Mouse (Mus musculus) kidney, postnatal 0 days (tissue): ENCODE measurements around the gene Vwa7. TPM values are rescaled to one million over a fixed set of nuclear protein-coding genes. Genes with fewer than 3 reads are reported as not detected.
A peak's percentile ranks its signal among the peaks of the same experiment; 100 is the strongest.

Experiments used
- ATAC-seq: fragments of 200-750 bp; cut with Nextera tagmentation; replicated peaks from 2 replicates; pipeline ENCODE4 v1.8.0; 2017; ENCODE audit warnings: low read depth, moderate number of reproducible peaks, moderate TSS enrichment, moderate library complexity; ENCODE audit not compliant: low FRiP score
- DNase-seq: peaks from one replicate; pipeline ENCODE4 v3.0.0-alpha.2; 2016; ENCODE audit warnings: low spot score
- H3K27ac ChIP-seq: fragments of 300-500 bp; sonication (generic); 2 replicates; pipeline ENCODE4 v1.5.1; 2014; ENCODE audit warnings: mild to moderate bottlenecking
- H3K27me3 ChIP-seq: fragments of 300-500 bp; sonication (generic); 2 replicates; pipeline ENCODE4 v1.6.1; 2014; ENCODE audit warnings: low read length, mixed read lengths; ENCODE audit not compliant: insufficient read depth
- H3K36me3 ChIP-seq: fragments of 300-500 bp; sonication (generic); 2 replicates; pipeline ENCODE4 v1.6.1; 2014; ENCODE audit warnings: low read length, mixed read lengths; ENCODE audit not compliant: insufficient read depth
- H3K4me1 ChIP-seq: fragments of 300-500 bp; sonication (generic); replicated peaks from 2 replicates; pipeline ENCODE4 v1.6.1; 2014; ENCODE audit warnings: antibody characterized with exemption, low read length, mixed read lengths; ENCODE audit not compliant: insufficient read depth
- H3K4me2 ChIP-seq: fragments of 300-500 bp; sonication (generic); 2 replicates; pipeline ENCODE4 v1.6.1; 2014; ENCODE audit warnings: mild to moderate bottlenecking, low read length, moderate library complexity, mixed read lengths
- H3K4me3 ChIP-seq: fragments of 300-500 bp; sonication (generic); replicated peaks from 2 replicates; pipeline ENCODE4 v1.5.1; 2014; ENCODE audit warnings: low read depth, low read length
- H3K9ac ChIP-seq: fragments of 300-500 bp; sonication (generic); 2 replicates; pipeline ENCODE4 v1.6.1; 2014; ENCODE audit warnings: low read depth, low read length
- H3K9me3 ChIP-seq: fragments of 300-500 bp; sonication (generic); replicated peaks from 2 replicates; pipeline ENCODE4 v1.6.1; 2016; ENCODE audit warnings: low read length, inconsistent platforms, mixed read lengths
- CTCF ChIP-seq: IDR thresholded peaks from 2 replicates; pipeline ENCODE4 v1.5.1; 2016; ENCODE audit warnings: antibody characterized with exemption, low read depth, mild to moderate bottlenecking, moderate library complexity
- WGBS: fragments of 180-500 bp; shearing (Covaris S2); extraction: QIAGEN DNeasy Blood & Tissue Kit; methylation state at CpG from one replicate; pipeline ENCODE4 v1.1.7; 2014; 5-methylcytosine and 5-hydroxymethylcytosine counted together
- polyA plus RNA-seq: library from polyadenylated mRNA; unstranded; fragments of >200 nt; fragmentation: Nextera tagmentation; extraction: Ambion mirVana; gene quantifications from 2 replicates; pipeline ENCODE4 v1.2.1, GENCODE M21; 2015

Gene Vwa7
- polyA plus RNA-seq, 1 experiment from 2014 or later = 0.16 TPM

DNA sequence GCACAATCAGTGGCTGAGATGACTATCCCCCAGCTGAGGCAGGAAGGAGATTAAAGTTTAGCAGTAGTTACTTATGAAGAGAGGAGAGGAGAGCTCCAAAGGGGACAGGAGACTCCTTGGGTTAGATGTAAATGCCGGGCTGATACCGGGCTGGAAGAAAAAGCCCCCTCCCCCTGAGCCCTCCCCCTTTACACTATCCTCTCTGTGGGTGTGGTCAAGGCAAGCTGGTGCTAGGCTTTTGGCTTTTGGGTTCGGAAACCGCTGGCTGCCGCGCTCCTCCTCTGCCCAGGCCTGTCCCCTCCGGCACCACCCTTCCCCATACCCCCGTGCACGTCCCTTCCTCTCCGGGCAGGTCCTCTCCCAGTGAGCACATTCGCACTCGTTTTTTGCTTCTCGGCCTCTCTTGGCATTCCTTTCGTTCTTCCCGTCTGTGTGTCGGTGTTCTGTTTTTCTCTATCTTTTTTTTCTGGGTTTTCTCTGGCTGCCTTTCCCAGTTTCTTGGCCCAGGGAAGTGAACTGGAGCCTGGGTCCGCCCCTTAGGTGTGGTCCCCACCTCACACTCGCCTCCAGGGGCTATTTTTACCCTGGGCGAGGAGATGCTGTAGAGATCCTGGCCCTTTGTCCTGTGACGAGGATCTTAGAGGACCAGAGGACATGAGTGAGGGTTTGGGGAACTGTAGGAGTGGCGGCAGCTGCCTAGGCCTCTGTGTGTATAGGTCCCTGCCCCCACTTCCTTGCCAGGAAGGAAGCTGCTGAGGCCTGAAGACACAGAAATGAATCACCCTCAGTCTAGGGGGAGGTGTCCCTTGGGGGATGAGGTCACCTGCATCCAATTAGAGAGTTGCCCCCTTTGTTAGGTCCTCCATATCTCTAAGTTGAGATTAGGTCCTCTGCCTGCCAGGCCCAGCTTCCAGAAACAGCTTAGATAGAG lies 35.0 kb downstream of the Vwa7 start:
- 1% methylated on average over 21 of the region's 21 CpGs for WGBS
- ATAC-seq (peak; percentile 65), DNase-seq (peak; percentile 95)
- Histone ChIP-seq H3K9me3 (no peaks in the 10 kb centered on the region), H3K4me2 (peak overlapping the region; percentile 81), H3K36me3 (peaks cover 35% of the 10 kb centered on the region), H3K27me3 (no peaks in the 10 kb centered on the region), H3K27ac (peak overlapping the region; percentile 98), H3K9ac (peak overlapping the region; percentile 77), H3K4me1 (peaks cover 22% of the 10 kb centered on the region), H3K4me3 (peak overlapping the region; percentile 50)
- 0 out of 2 replicates have a peak, but pooled peaks have one; percentile 1 for TF ChIP-seq CTCF

DNA sequence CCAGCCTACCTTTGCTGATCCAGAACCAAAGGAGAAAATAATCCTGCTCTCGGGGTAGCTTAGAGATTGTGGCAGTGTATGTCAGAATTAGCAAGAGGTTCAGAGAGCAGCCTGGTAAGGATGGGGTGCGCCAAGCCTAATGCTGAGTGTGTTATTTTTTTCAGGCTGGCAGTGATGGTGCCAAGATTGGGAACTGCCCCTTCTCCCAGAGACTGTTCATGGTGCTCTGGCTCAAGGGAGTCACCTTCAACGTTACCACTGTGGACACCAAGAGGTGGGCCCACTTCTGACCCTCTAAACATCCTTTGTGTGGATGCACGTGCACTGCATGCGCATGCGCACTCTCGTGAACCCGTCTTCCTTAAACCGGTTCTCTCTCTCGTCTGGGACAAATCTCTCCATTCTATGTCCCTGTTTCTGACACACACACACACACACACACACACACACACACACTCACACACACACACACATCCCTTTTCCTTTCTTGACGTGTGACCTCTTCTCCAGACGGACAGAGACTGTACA lies 36.0 kb downstream of the Vwa7 start:
- WGBS = 70% methylated on average over 12 of the region's 12 CpGs
- H3K4me1 ChIP-seq = peaks cover 19% of the 10 kb centered on the region
- no peaks in the 10 kb centered on the region for H3K27me3 ChIP-seq
- no peaks in the 10 kb centered on the region for H3K9me3 ChIP-seq
- ATAC-seq (no peak), DNase-seq (no peak)
- peak overlapping the region; percentile 81 for H3K4me2 ChIP-seq
- H3K36me3 ChIP-seq = peaks cover 37% of the 10 kb centered on the region
- peak overlapping the region; percentile 50; the same call in 1 of the 2 replicates for H3K4me3 ChIP-seq
- H3K27ac ChIP-seq = peak overlapping the region; percentile 98
- TF ChIP-seq CTCF = no peak
- peak overlapping the region; percentile 36; the same call in 1 of the 2 replicates for H3K9ac ChIP-seq

DNA sequence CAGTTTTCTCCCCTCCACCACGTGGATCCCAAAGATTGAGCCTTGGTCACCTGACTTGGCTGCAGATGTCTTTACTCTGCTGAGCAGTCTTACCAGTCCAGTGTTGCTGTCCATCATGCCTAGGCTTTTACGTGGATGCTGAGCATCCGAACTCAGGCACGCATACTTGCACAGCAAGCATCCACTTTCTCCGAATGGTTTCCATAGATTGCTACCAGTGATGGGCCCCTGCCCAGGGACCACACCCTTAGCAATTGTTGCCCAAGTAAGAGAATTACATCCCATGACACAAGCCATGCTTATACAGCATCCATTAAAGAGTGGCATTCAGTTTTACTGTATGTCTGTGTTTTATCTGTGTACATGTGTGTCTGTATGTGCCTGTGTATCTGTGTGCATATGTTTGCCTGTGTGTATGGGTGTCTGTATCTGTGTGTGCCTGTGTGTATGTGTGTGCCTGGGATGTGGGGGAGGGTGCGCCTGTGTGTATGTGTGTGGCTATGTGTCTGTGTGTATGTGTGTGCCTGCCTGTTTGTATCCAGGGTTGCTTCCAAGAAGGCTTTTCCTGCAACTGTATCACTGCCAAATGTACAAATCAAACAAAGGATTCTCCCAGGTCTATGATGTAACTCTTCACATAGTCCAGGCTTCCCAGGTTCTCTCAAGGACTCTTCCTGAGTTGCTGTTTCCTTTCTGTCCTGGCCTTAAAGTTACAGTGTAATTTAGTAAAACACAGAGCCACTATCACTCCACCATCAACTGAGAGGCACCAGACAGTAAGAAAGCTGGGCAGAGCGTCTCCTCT lies 39.5 kb downstream of the Vwa7 start:
- ATAC-seq = no peak
- peaks cover 46% of the 10 kb centered on the region for H3K36me3 ChIP-seq
- no peak for DNase-seq
- H3K4me1 ChIP-seq = peaks cover 8% of the 10 kb centered on the region
- no peaks in the 10 kb centered on the region for H3K27me3 ChIP-seq
- TF ChIP-seq CTCF = no peak
- H3K27ac ChIP-seq = no peak overlapping the region
- H3K9ac ChIP-seq = no peak overlapping the region
- no peak overlapping the region for H3K4me3 ChIP-seq
- H3K9me3 ChIP-seq = no peaks in the 10 kb centered on the region
- WGBS = 87% methylated on average over 7 of the region's 7 CpGs
- no peak overlapping the region for H3K4me2 ChIP-seq

DNA sequence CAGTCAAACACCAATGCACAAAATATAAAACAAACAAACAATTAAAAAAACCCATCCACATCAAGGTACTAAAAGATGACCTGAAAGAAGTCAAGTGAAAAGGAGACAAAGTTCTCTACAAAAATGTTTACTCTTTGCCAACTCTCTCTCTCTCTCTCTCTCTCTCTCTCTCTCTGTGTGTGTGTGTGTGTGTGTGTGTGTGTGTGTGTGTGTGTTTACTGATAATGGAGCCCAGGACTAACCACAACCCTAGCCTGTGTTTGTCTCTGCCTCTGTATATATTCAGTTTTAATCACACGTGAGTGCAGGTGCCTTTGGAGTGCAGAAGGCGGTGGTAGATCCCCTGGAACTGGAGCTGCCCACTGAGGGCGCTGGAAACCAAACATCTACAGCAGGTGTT lies 40.7 kb downstream of the Vwa7 start:
- DNase-seq (no peak), ATAC-seq (no peak)
- H3K4me3 ChIP-seq = no peak overlapping the region
- peaks cover 52% of the 10 kb centered on the region for H3K36me3 ChIP-seq
- no peaks in the 10 kb centered on the region for H3K27me3 ChIP-seq
- H3K9ac ChIP-seq = no peak overlapping the region
- WGBS = 84% methylated on average over 3 of the region's 3 CpGs
- no peaks in the 10 kb centered on the region for H3K9me3 ChIP-seq
- TF ChIP-seq CTCF = no peak
- H3K4me2 ChIP-seq = no peak overlapping the region
- H3K4me1 ChIP-seq = peaks cover 8% of the 10 kb centered on the region
- no peak overlapping the region for H3K27ac ChIP-seq

DNA sequence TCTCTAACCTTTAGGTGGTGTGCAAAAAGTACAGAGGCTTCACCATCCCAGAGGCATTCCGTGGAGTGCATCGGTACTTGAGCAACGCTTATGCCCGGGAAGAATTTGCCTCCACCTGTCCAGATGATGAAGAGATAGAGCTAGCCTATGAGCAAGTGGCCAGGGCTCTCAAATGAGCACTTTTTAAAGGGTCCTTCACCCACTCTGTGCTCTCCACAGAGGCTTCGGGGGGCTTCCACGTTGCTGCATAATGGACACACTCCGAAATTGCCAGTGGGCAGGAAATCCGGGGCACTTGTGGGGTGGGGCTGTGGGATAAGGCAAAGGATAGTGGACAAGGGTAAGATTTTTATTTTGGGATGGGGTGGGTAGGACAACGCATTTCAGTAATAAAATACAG lies 41.9 kb downstream of the Vwa7 start:
- H3K27ac ChIP-seq = peak overlapping the region; percentile 94; the same call in 1 of the 2 replicates
- peaks cover 41% of the 10 kb centered on the region for H3K36me3 ChIP-seq

More for the DNA sequence above, 41.9 kb downstream of the Vwa7 start:
- peaks cover 8% of the 10 kb centered on the region for H3K4me1 ChIP-seq
- H3K27me3 ChIP-seq = no peaks in the 10 kb centered on the region
- no peak overlapping the region for H3K9ac ChIP-seq
- H3K9me3 ChIP-seq = no peaks in the 10 kb centered on the region
- DNase-seq (no peak), ATAC-seq (no peak)
- peak overlapping the region; percentile 94 for H3K4me2 ChIP-seq
- WGBS = 64% methylated on average over 9 of the region's 9 CpGs
- TF ChIP-seq CTCF = no peak
- H3K4me3 ChIP-seq = no peak overlapping the region
